Mouse (Mus musculus): ENCODE measurements around the gene Ints5. TPM values are rescaled to one million over a fixed set of nuclear protein-coding genes. Genes with fewer than 3 reads are reported as not detected.

The Ints5 gene
- polyA plus RNA-seq, 1 experiment from 2014 or later = 21.1 TPM

DNA sequence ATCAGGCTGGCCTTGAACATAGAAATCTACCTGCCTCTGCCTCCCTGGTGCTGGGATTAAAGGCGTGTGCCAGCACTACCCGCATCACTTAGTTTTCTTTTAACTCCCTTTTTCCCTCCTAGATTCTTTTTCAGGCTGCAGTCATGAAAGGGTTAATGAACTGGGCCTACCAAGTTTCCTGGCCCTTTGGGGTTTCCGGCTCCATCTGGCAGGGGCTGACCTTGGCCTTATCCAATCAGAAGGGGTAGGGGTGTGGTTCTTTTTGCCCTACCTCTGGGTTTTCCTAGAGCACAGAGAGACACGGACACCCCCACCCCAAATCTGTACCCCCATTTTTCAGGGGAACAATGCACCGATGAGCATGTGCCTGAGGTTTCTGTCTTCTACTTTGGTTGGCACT lies 51.9 kb downstream of the Ints5 start:
- Histone ChIP-seq H3K36me3 (ENCODE audit: control insufficient read depth, insufficient read depth) (peaks cover 43% of the 10 kb centered on the region), H3K4me1 (ENCODE audit: control insufficient read depth, low read depth, low read length) (peaks cover 53% of the 10 kb centered on the region), H3K4me3 (ENCODE audit: low read depth, low read length) (peak overlapping the region; percentile 33), H3K4me2 (ENCODE audit: low read depth, low read length) (peak overlapping the region; percentile 80), H3K27ac (ENCODE audit: low read length) (peak overlapping the region; percentile 98), H3K27me3 (ENCODE audit: control insufficient read depth, insufficient read depth, low read depth, low read length) (no peaks in the 10 kb centered on the region), H3K9me3 (replicated peaks; ENCODE audit: control insufficient read depth, low read length) (no peaks in the 10 kb centered on the region), H3K9ac (ENCODE audit: low read depth, low read length) (no peak overlapping the region; the same call in none of the 2 replicates)
- ATAC-seq (ENCODE audit: low read depth) = no peak
- 13% methylated on average over 5 of the region's 5 CpGs for WGBS (ENCODE audit: insufficient replicate concordance)

DNA sequence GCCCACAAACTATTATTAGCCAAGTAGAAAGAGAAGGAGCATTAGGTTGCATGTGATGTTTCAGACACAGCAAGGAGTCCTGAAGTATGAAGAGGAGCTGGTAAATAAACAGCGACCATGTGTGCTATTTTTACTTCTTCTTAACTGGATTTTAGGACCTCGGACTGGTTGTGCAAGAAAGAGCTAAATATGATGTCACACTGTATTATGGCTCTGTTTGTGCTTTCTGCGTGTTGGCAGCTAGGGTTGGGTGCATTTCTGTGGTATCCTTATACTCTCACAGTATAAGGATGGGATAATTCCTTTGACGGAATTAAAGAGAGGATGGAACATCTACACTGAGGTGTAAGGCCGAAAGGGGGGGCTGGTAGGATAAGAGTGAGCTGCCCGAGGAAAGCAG lies 52.4 kb downstream of the Ints5 start:
- H3K27me3 ChIP-seq (ENCODE audit: control insufficient read depth, insufficient read depth, low read depth, low read length) = no peaks in the 10 kb centered on the region
- no peak overlapping the region; the same call in 1 of the 2 replicates for H3K9ac ChIP-seq (ENCODE audit: low read depth, low read length)
- H3K4me1 ChIP-seq (ENCODE audit: control insufficient read depth, low read depth, low read length) = peaks cover 53% of the 10 kb centered on the region
- no peak for ATAC-seq (ENCODE audit: low read depth)
- H3K9me3 ChIP-seq (replicated peaks; ENCODE audit: control insufficient read depth, low read length) = no peaks in the 10 kb centered on the region
- peak overlapping the region; percentile 98 for H3K27ac ChIP-seq (ENCODE audit: low read length)
- peak overlapping the region; percentile 33 for H3K4me3 ChIP-seq (ENCODE audit: low read depth, low read length)
- peak overlapping the region; percentile 80 for H3K4me2 ChIP-seq (ENCODE audit: low read depth, low read length)
- 68% methylated on average over 6 of the region's 6 CpGs for WGBS (ENCODE audit: insufficient replicate concordance)
- H3K36me3 ChIP-seq (ENCODE audit: control insufficient read depth, insufficient read depth) = peaks cover 45% of the 10 kb centered on the region

DNA sequence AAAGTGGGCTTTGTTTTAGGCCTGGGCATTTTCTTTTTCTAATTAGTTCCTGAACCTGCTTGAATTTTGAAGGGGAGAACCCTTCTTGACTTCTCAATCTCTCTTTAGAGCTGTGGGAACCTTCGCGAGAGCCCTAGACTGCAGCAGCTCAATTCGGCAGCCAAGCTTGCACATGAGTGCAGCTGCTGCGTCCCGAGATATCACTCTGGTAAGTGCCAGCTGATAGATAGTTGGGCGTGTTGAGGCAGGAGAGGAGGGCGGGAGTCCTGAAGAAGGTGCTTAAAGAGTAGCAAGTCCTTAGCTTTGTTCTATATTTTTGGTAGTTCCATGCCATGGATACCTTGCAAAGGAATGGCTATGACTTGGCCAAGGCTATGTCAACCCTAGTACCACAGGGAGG lies 54.1 kb downstream of the Ints5 start:
- H3K9ac ChIP-seq (ENCODE audit: low read depth, low read length) = no peak overlapping the region; the same call in 1 of the 2 replicates
- H3K36me3 ChIP-seq (ENCODE audit: control insufficient read depth, insufficient read depth) = peaks cover 62% of the 10 kb centered on the region
- ATAC-seq (ENCODE audit: low read depth) = peak; percentile 49
- H3K4me2 ChIP-seq (ENCODE audit: low read depth, low read length) = peak overlapping the region; percentile 22
- 35% methylated on average over 7 of the region's 7 CpGs for WGBS (ENCODE audit: insufficient replicate concordance)
- H3K27ac ChIP-seq (ENCODE audit: low read length) = peak overlapping the region; percentile 31; the same call in 1 of the 2 replicates
- no peak overlapping the region for H3K4me3 ChIP-seq (ENCODE audit: low read depth, low read length)
- H3K27me3 ChIP-seq (ENCODE audit: control insufficient read depth, insufficient read depth, low read depth, low read length) = no peaks in the 10 kb centered on the region
- H3K9me3 ChIP-seq (replicated peaks; ENCODE audit: control insufficient read depth, low read length) = no peaks in the 10 kb centered on the region
- peaks cover 43% of the 10 kb centered on the region for H3K4me1 ChIP-seq (ENCODE audit: control insufficient read depth, low read depth, low read length)

Small RNA genes lying within 50 kb of the gene (microRNA-seq; reads per million reads assigned to microRNA genes)
- gene Mir5136 = not detected

Other genes with a start within 250 kb of the Ints5 start
- gene Chrm1, start 229.2 kb upstream of the Ints5 start, polyA plus RNA-seq (2015; fragmentation: Nextera tagmentation; extraction: Ambion mirVana) = 0.02 TPM in 1 of 2 replicates, not detected in the other
- 133 and 137 TPM in 2 replicates for gene Slc3a2, start 169.6 kb upstream of the Ints5 start, polyA plus RNA-seq (2015; fragmentation: Nextera tagmentation; extraction: Ambion mirVana)
- gene Wdr74, start 157.2 kb upstream of the Ints5 start, polyA plus RNA-seq (2015; fragmentation: Nextera tagmentation; extraction: Ambion mirVana) = 40.0 and 48.3 TPM in 2 replicates
- gene 1700092M07Rik, start 152.3 kb upstream of the Ints5 start, polyA plus RNA-seq (2015; fragmentation: Nextera tagmentation; extraction: Ambion mirVana) = 0.45 and 0.63 TPM in 2 replicates
- gene Stx5a, start 151.6 kb upstream of the Ints5 start, polyA plus RNA-seq (2015; fragmentation: Nextera tagmentation; extraction: Ambion mirVana) = 57.8 and 59.8 TPM in 2 replicates
- gene Nxf1, start 135.9 kb upstream of the Ints5 start, polyA plus RNA-seq (2015; fragmentation: Nextera tagmentation; extraction: Ambion mirVana) = 77.8 and 87.7 TPM in 2 replicates
- gene Tmem223, start 122.0 kb upstream of the Ints5 start, polyA plus RNA-seq (2015; fragmentation: Nextera tagmentation; extraction: Ambion mirVana) = 48.1 and 50.9 TPM in 2 replicates
- 90.9 and 93.7 TPM in 2 replicates for gene Tmem179b, start 118.5 kb upstream of the Ints5 start, polyA plus RNA-seq (2015; fragmentation: Nextera tagmentation; extraction: Ambion mirVana)
- gene Taf6l, start 106.6 kb upstream of the Ints5 start, polyA plus RNA-seq (2015; fragmentation: Nextera tagmentation; extraction: Ambion mirVana) = 10.0 and 11.0 TPM in 2 replicates
- gene Polr2g, start 94.4 kb upstream of the Ints5 start, polyA plus RNA-seq (2015; fragmentation: Nextera tagmentation; extraction: Ambion mirVana) = 56.4 and 64.8 TPM in 2 replicates
- 1.0 and 1.5 TPM in 2 replicates for gene Zbtb3, start 90.5 kb upstream of the Ints5 start, polyA plus RNA-seq (2015; fragmentation: Nextera tagmentation; extraction: Ambion mirVana)
- 21.6 and 22.9 TPM in 2 replicates for gene Ttc9c, start 73.7 kb upstream of the Ints5 start, polyA plus RNA-seq (2015; fragmentation: Nextera tagmentation; extraction: Ambion mirVana)
- 1.8 and 2.1 TPM in 2 replicates for gene Hnrnpul2, start 73.0 kb upstream of the Ints5 start, polyA plus RNA-seq (2015; fragmentation: Nextera tagmentation; extraction: Ambion mirVana)
- not detected in 2 replicates for gene AC129217.1, start 63.2 kb upstream of the Ints5 start, polyA plus RNA-seq (2015; fragmentation: Nextera tagmentation; extraction: Ambion mirVana)
- 27.1 and 29.3 TPM in 2 replicates for gene Bscl2, start 55.5 kb upstream of the Ints5 start, polyA plus RNA-seq (2015; fragmentation: Nextera tagmentation; extraction: Ambion mirVana)
- 0.22 and 0.51 TPM in 2 replicates for gene Gng3, start 53.8 kb upstream of the Ints5 start, polyA plus RNA-seq (2015; fragmentation: Nextera tagmentation; extraction: Ambion mirVana)
- 0.06 and 0.35 TPM in 2 replicates for gene Lrrn4cl, start 42.2 kb upstream of the Ints5 start, polyA plus RNA-seq (2015; fragmentation: Nextera tagmentation; extraction: Ambion mirVana)
- gene Ubxn1, start 21.5 kb upstream of the Ints5 start, polyA plus RNA-seq (2015; fragmentation: Nextera tagmentation; extraction: Ambion mirVana) = 90.5 and 92.7 TPM in 2 replicates
- gene Uqcc3, start 12.1 kb upstream of the Ints5 start, polyA plus RNA-seq (2015; fragmentation: Nextera tagmentation; extraction: Ambion mirVana) = 27.9 and 29.6 TPM in 2 replicates
- gene Lbhd1, start 9.3 kb upstream of the Ints5 start, polyA plus RNA-seq (2015; fragmentation: Nextera tagmentation; extraction: Ambion mirVana) = 29.6 and 41.8 TPM in 2 replicates
- gene Gm49403, start 9.1 kb upstream of the Ints5 start, polyA plus RNA-seq (2015; fragmentation: Nextera tagmentation; extraction: Ambion mirVana) = not detected in 2 replicates
- 38.6 and 43.2 TPM in 2 replicates for gene 1810009A15Rik, start 4.2 kb upstream of the Ints5 start, polyA plus RNA-seq (2015; fragmentation: Nextera tagmentation; extraction: Ambion mirVana)
- not detected in 2 replicates for gene Gm49416, start 4.1 kb upstream of the Ints5 start, polyA plus RNA-seq (2015; fragmentation: Nextera tagmentation; extraction: Ambion mirVana)
- gene Ganab, start 5.1 kb downstream of the Ints5 start, polyA plus RNA-seq (2015; fragmentation: Nextera tagmentation; extraction: Ambion mirVana) = 50.3 and 50.8 TPM in 2 replicates
- 19.8 and 20.5 TPM in 2 replicates for gene B3gat3, start 27.4 kb downstream of the Ints5 start, polyA plus RNA-seq (2015; fragmentation: Nextera tagmentation; extraction: Ambion mirVana)
- 2.4 and 2.6 TPM in 2 replicates for gene Rom1, start 36.4 kb downstream of the Ints5 start, polyA plus RNA-seq (2015; fragmentation: Nextera tagmentation; extraction: Ambion mirVana)
- gene Eml3, start 36.5 kb downstream of the Ints5 start, polyA plus RNA-seq (2015; fragmentation: Nextera tagmentation; extraction: Ambion mirVana) = 11.4 and 12.8 TPM in 2 replicates
- gene Mta2, start 48.9 kb downstream of the Ints5 start, polyA plus RNA-seq (2015; fragmentation: Nextera tagmentation; extraction: Ambion mirVana) = 73.9 and 82.3 TPM in 2 replicates
- 12.6 and 12.9 TPM in 2 replicates for gene Tut1, start 60.8 kb downstream of the Ints5 start, polyA plus RNA-seq (2015; fragmentation: Nextera tagmentation; extraction: Ambion mirVana)
- gene Eef1g, start 74.0 kb downstream of the Ints5 start, polyA plus RNA-seq (2015; fragmentation: Nextera tagmentation; extraction: Ambion mirVana) = 153 and 172 TPM in 2 replicates
- 3.1 TPM in 2 replicates for gene Ahnak, start 96.3 kb downstream of the Ints5 start, polyA plus RNA-seq (2015; fragmentation: Nextera tagmentation; extraction: Ambion mirVana)
- gene Scgb1a1, start 195.0 kb downstream of the Ints5 start, polyA plus RNA-seq (2015; fragmentation: Nextera tagmentation; extraction: Ambion mirVana) = not detected in 2 replicates
- gene Asrgl1, start 242.6 kb downstream of the Ints5 start, polyA plus RNA-seq (2015; fragmentation: Nextera tagmentation; extraction: Ambion mirVana) = 6.4 and 8.0 TPM in 2 replicates

Data from liver, embryonic 16.5 days (tissue).